30 mouse cellular contexts compared by ENCODE assay signal in the genomic region with DNA sequence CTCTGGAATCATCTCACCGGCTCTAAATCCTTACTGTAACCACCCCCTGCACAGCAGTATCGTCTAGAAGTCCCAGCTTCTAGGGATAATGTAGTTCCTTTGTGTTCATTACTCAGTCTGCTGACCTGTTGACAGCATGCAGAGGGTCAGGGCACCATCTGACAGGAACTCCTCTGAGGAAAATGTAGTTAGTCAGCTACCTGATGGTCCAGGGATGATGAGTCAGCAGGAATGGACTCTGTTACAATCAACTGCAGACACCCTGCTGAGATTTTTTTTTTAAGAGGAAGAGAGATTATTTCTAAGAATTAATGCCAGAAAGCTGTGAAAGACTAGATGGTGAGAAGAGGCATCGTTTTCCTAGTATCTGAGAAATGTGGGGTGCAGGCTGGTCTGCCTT. TPM values are rescaled to one million over a fixed set of nuclear protein-coding genes. Genes with fewer than 3 reads are reported as not detected.
A peak's percentile ranks its signal among the peaks of the same experiment; 100 is the strongest.
DNase-seq lines count a peak whose midpoint lies in the region; ATAC-seq and TF ChIP-seq lines count a peak whose summit lies in the region.
"Had no signal": no experiment of that assay in that cellular context is flagged by ENCODE, and none has a peak within 500 bp of the region (broad histone marks: within the 10 kb centered on the region; RNA-seq: fewer than 3 reads in every experiment).

No protein-coding gene starts in this region.

- no peaks in the 10 kb centered on the region for H3K79me2 ChIP-seq in MEL (ENCODE audit: control insufficient read depth, insufficient read depth, low read length, poor library complexity)

- H3K27ac ChIP-seq in kidney, adult 2 months (ENCODE audit: insufficient read depth, low read depth, low read length) = no peak overlapping the region
- no peak overlapping the region for H3K27ac ChIP-seq in kidney, embryonic 16.5 days (ENCODE audit: low read length)
- H3K27ac ChIP-seq in MEL (ENCODE audit: control insufficient read depth, low read depth, low read length) = no peak overlapping the region
- H3K27ac ChIP-seq in stomach, postnatal 0 days (replicated peaks) = no peak overlapping the region
- H3K27ac ChIP-seq: embryonic facial prominence, embryonic 12.5 days; embryonic facial prominence, embryonic 15.5 days; heart, adult 2 months; heart, embryonic 15.5 days; hindbrain, embryonic 14.5 days; hindbrain, postnatal 0 days had no signal

- H3K9me3 ChIP-seq in kidney, embryonic 16.5 days (ENCODE audit: low read length) = no peaks in the 10 kb centered on the region
- H3K9me3 ChIP-seq in MEL (replicated peaks; ENCODE audit: insufficient read depth, low read length) = no peaks in the 10 kb centered on the region
- H3K9me3 ChIP-seq in stomach, postnatal 0 days (ENCODE audit: control insufficient read depth, low read length) = no peaks in the 10 kb centered on the region
- H3K9me3 ChIP-seq: embryonic facial prominence, embryonic 12.5 days; embryonic facial prominence, embryonic 15.5 days; G1E; heart, embryonic 15.5 days had no signal

- intact Hi-C loops in heart, postnatal 10 days (cut with DNase I) = no loop called here

- DNase-seq in heart, adult 11 months = peak; percentile 28
- no peak for DNase-seq in heart, postnatal 10 days
- peak; percentile 34 for DNase-seq in kidney, adult 2 months
- DNase-seq in MEL (ENCODE audit: low read depth, low spot score) = no peak
- peak; percentile 28 for DNase-seq in yolk sac, embryonic 10.5 days (ENCODE audit: low spot score)
- DNase-seq in stomach, postnatal 0 days (ENCODE audit: low spot score) = no peak
- DNase-seq in adrenal gland, adult 8-10 months = no peak
- DNase-seq: adrenal gland, postnatal 14 days; cerebellum, adult 11 months; cerebellum, adult 2 months; cerebellum, adult 9-11 months; cerebellum, postnatal 25 days; gastrocnemius, postnatal 25 days; heart, adult 2 months; heart, postnatal 14 days; heart, postnatal 4 days; kidney, adult 11 months had no signal

- H3K4me3 ChIP-seq in kidney, adult 2 months (ENCODE audit: insufficient read depth, low read depth, low read length) = no peak overlapping the region
- no peak overlapping the region for H3K4me3 ChIP-seq in kidney, embryonic 16.5 days (ENCODE audit: low read length)
- H3K4me3 ChIP-seq in MEL (ENCODE audit: control insufficient read depth in 1 of 2, insufficient read depth in 1 of 2, low read depth in 2 of 2, low read length in 2 of 2) = no peak overlapping the region
- no peak overlapping the region for H3K4me3 ChIP-seq in stomach, postnatal 0 days (ENCODE audit: low read depth, low read length)
- H3K4me3 ChIP-seq: embryonic facial prominence, embryonic 12.5 days; embryonic facial prominence, embryonic 15.5 days; heart, adult 2 months; heart, embryonic 12.5 days; heart, embryonic 15.5 days had no signal

- H3K4me1 ChIP-seq in kidney, adult 2 months (ENCODE audit: control insufficient read depth, insufficient read depth, low read length) = no peaks in the 10 kb centered on the region; the same call in 1 of the 2 replicates
- H3K4me1 ChIP-seq in kidney, embryonic 16.5 days (ENCODE audit: insufficient read depth, low read length) = no peaks in the 10 kb centered on the region
- H3K4me1 ChIP-seq in MEL (ENCODE audit: control insufficient read depth in 1 of 2, insufficient read depth in 2 of 2, low read length in 2 of 2) = no peaks in the 10 kb centered on the region
- no peaks in the 10 kb centered on the region for H3K4me1 ChIP-seq in stomach, postnatal 0 days (replicated peaks; ENCODE audit: control insufficient read depth, insufficient read depth)
- H3K4me1 ChIP-seq: embryonic facial prominence, embryonic 12.5 days; embryonic facial prominence, embryonic 15.5 days; heart, embryonic 12.5 days; heart, embryonic 15.5 days had no signal

- TF ChIP-seq POLR2A in kidney, adult 2 months (IDR thresholded peaks at IDR 0.05; ENCODE audit: low read depth, low read length) = no peak
- TF ChIP-seq POLR2A in MEL (IDR thresholded peaks at IDR 0.05; ENCODE audit: control insufficient read depth in 1 of 2, insufficient read depth in 1 of 2, low read depth in 1 of 2, low read length in 2 of 2, poor library complexity in 1 of 2) = no peak

- no peaks in the 10 kb centered on the region for H3K36me3 ChIP-seq in kidney, adult 2 months (ENCODE audit: control insufficient read depth, insufficient read depth, low read length)
- H3K36me3 ChIP-seq in kidney, embryonic 16.5 days (ENCODE audit: insufficient read depth, low read length) = no peaks in the 10 kb centered on the region
- no peaks in the 10 kb centered on the region for H3K36me3 ChIP-seq in MEL (ENCODE audit: control insufficient read depth in 1 of 2, insufficient read depth in 2 of 2, low read length in 2 of 2)
- H3K36me3 ChIP-seq in stomach, postnatal 0 days (ENCODE audit: control insufficient read depth, insufficient read depth, low read length) = no peaks in the 10 kb centered on the region
- H3K36me3 ChIP-seq: embryonic facial prominence, embryonic 12.5 days; embryonic facial prominence, embryonic 15.5 days; G1E; heart, embryonic 12.5 days; heart, embryonic 15.5 days had no signal

- H3K4me2 ChIP-seq in kidney, embryonic 16.5 days (replicated peaks; ENCODE audit: low read depth, low read length) = no peak overlapping the region
- no peak overlapping the region for H3K4me2 ChIP-seq in stomach, postnatal 0 days (replicated peaks; ENCODE audit: low read depth)
- H3K4me2 ChIP-seq: embryonic facial prominence, embryonic 12.5 days; embryonic facial prominence, embryonic 15.5 days; heart, embryonic 12.5 days; heart, embryonic 15.5 days; hindbrain, embryonic 14.5 days had no signal

- TF ChIP-seq EP300 in MEL (IDR thresholded peaks at IDR 0.05; ENCODE audit: low read depth in 1 of 2, low read length in 2 of 2) = no peak
- no peak for TF ChIP-seq EP300 in stomach, postnatal 0 days (optimal IDR thresholded peaks at IDR 0.05)

- no peak for ATAC-seq in kidney, embryonic 16.5 days (ENCODE audit: low FRiP score, low TSS enrichment)
- ATAC-seq in stomach, postnatal 0 days (ENCODE audit: low FRiP score, low TSS enrichment) = no peak
- ATAC-seq: CD4-positive, CD25-positive, alpha-beta regulatory T cell, adult 4 months; forebrain, embryonic 14.5 days; hindbrain, postnatal 0 days; inflammation-experienced regulatory T-cells, adult 6 months had no signal

- whole genome bisulfite sequencing in kidney, adult 2 months = 39% methylated on average over 3 of the region's 3 CpGs
- WGBS in kidney, embryonic 16.5 days = 62% methylated on average over 3 of the region's 3 CpGs
- 59% methylated on average over 3 of the region's 3 CpGs for WGBS in stomach, postnatal 0 days

- H3K27me3 ChIP-seq in kidney, adult 2 months (replicated peaks; ENCODE audit: control insufficient read depth, insufficient read depth, low read length) = no peaks in the 10 kb centered on the region
- no peaks in the 10 kb centered on the region for H3K27me3 ChIP-seq in kidney, embryonic 16.5 days (ENCODE audit: insufficient read depth, low read length)
- H3K27me3 ChIP-seq in MEL (ENCODE audit: control insufficient read depth in 1 of 2, insufficient read depth in 2 of 2, low read length in 2 of 2) = no peaks in the 10 kb centered on the region; a peak in 1 of 4 replicates
- H3K27me3 ChIP-seq in stomach, postnatal 0 days (ENCODE audit: control insufficient read depth, insufficient read depth, low read length) = no peaks in the 10 kb centered on the region
- H3K27me3 ChIP-seq: embryonic facial prominence, embryonic 12.5 days; embryonic facial prominence, embryonic 15.5 days; heart, embryonic 12.5 days; heart, embryonic 15.5 days had no signal

- no peak for TF ChIP-seq CTCF in kidney, adult 2 months (conservative IDR thresholded peaks at IDR 0.05; ENCODE audit: insufficient read depth, insufficient read length, low read depth, low read length)
- TF ChIP-seq CTCF in MEL (IDR thresholded peaks at IDR 0.05 in 2 of 3, conservative IDR thresholded peaks at IDR 0.05 in 1 of 3; ENCODE audit: control insufficient read depth in 1 of 3, insufficient read depth in 1 of 3, low read depth in 2 of 3, low read length in 3 of 3, poor library complexity in 1 of 3, severe bottlenecking in 1 of 3) = no peak
- TF ChIP-seq CTCF in stomach, postnatal 0 days (IDR thresholded peaks at IDR 0.05; ENCODE audit: low read depth) = no peak

- H3K9ac ChIP-seq in kidney, embryonic 16.5 days (replicated peaks; ENCODE audit: low read length) = no peak overlapping the region
- H3K9ac ChIP-seq in MEL (ENCODE audit: control insufficient read depth, low read depth, low read length, poor library complexity, severe bottlenecking) = no peak overlapping the region
- H3K9ac ChIP-seq in stomach, postnatal 0 days (ENCODE audit: low read length) = no peak overlapping the region
- H3K9ac ChIP-seq: embryonic facial prominence, embryonic 12.5 days; embryonic facial prominence, embryonic 15.5 days; heart, embryonic 12.5 days; heart, embryonic 15.5 days; hindbrain, embryonic 14.5 days had no signal

- no peak for TF ChIP-seq RAD21 in MEL (IDR thresholded peaks at IDR 0.05; ENCODE audit: low read depth, low read length)

TF ChIP-seq in MEL, 35 proteins besides CTCF, POLR2A, EP300 and RAD21:
- TF ChIP-seq USF2 (IDR thresholded peaks at IDR 0.05; ENCODE audit: borderline replicate concordance in 1 of 2, insufficient read depth in 1 of 2, low read depth in 1 of 2, low read length in 2 of 2) = no peak
- no peak for TF ChIP-seq HCFC1 (IDR thresholded peaks at IDR 0.05; ENCODE audit: low read depth, low read length)
- peak; percentile 34; the same call in 1 of the 2 replicates for TF ChIP-seq MAFK (IDR thresholded peaks at IDR 0.05; ENCODE audit: borderline replicate concordance, low read depth, low read length)

RNA-seq across cellular contexts. Expression of a gene that starts 44.8 kb away (rescaled TPM):
- 10 to 100 TPM; 84.5 to 86.7 TPM for total RNA-seq in heart, postnatal 10 days (2021)
- polyA plus RNA-seq in kidney, adult 2 months (2012; rRNA removed) = 77.8 and 81.9 TPM in 2 replicates
- polyA plus RNA-seq in kidney, embryonic 16.5 days (2015; fragmentation: Nextera tagmentation; extraction: Ambion mirVana) = 176 and 182 TPM in 2 replicates
- 74.7 and 81.8 TPM in 2 replicates for total RNA-seq in MEL (2012; rRNA removed)
- 100 to 1,000 TPM; 124 to 132 TPM for polyA plus RNA-seq in MEL (2012; ENCODE audit: insufficient read depth in 1 of 2, insufficient read length in 2 of 2, low read depth in 1 of 2, low replicate concordance in 2 of 2, missing spikeins in 1 of 2)
- 139 TPM in 2 replicates for polyA plus RNA-seq in stomach, postnatal 0 days (2015; fragmentation: Nextera tagmentation; extraction: Ambion mirVana)
- 100 to 1,000 TPM; 112 to 131 (median 121) TPM for total RNA-seq in adrenal gland, adult 8-10 months (2022)

RNA-seq across cellular contexts. Expression of a gene that starts 45.3 kb away (rescaled TPM):
- total RNA-seq in heart, postnatal 10 days (2021) = under 1 TPM in 1 of 2 experiments, not detected in 1; 0.32 TPM
- 0.39 and 0.45 TPM in 2 replicates for polyA plus RNA-seq in kidney, adult 2 months (2012; rRNA removed)
- 3.8 and 4.0 TPM in 2 replicates for polyA plus RNA-seq in kidney, embryonic 16.5 days (2015; fragmentation: Nextera tagmentation; extraction: Ambion mirVana)
- 0.52 and 0.81 TPM in 2 replicates for total RNA-seq in MEL (2012; rRNA removed)
- polyA plus RNA-seq in MEL (2012; ENCODE audit: insufficient read depth in 1 of 2, insufficient read length in 2 of 2, low read depth in 1 of 2, low replicate concordance in 2 of 2, missing spikeins in 1 of 2) = under 1 TPM in 1 of 2 experiments, not detected in 1; 0.24 TPM
- polyA plus RNA-seq in stomach, postnatal 0 days (2015; fragmentation: Nextera tagmentation; extraction: Ambion mirVana) = 3.2 and 3.4 TPM in 2 replicates
- total RNA-seq in adrenal gland, adult 8-10 months (2022) = under 1 TPM in 2 of 4 experiments, not detected in 2; 0.35 to 0.66 TPM
- total RNA-seq: adrenal gland, postnatal 14 days; common myeloid progenitor, adult 5-6 weeks; gastrocnemius, adult 8-10 months; gastrocnemius, postnatal 25 days; heart, adult 2 months; heart, postnatal 14 days had no signal
- polyA plus RNA-seq: CD4-positive, CD25-positive, alpha-beta regulatory T cell, adult 4 months; heart, adult 2 months; inflammation-experienced regulatory T-cells, adult 6 months had no signal

Comparison
In these comparisons a context has a peak if more than half of its experiments do, and no peak if none do; other contexts are left out.
1. DNase-seq: peak in heart, adult 11 months (single experiment), kidney, adult 2 months (single experiment) and yolk sac, embryonic 10.5 days (single experiment); none in heart, postnatal 10 days (0 of 2), MEL (single experiment), stomach, postnatal 0 days (single experiment) and adrenal gland, adult 8-10 months (single experiment).